12 mouse cellular contexts compared by ENCODE assay signal in the genomic region with DNA sequence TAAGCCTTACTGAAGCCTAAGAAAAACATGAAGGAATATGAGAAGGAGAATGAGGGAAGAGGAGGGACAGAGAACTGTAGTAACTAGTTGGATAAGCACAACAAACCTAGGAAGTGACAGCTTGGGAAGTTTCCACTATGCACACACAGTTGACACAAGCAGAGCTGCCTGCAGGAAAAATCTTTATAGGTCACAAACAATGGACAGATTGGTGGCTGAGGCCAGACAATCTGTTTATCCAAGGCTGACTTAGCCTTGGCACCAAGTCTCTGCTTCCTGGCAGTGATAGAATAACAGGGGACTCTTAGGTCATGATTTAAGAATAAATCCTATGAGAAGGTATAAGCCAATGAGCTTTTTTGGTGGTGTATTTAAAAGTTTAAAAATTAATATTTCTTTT. TPM values are rescaled to one million over a fixed set of nuclear protein-coding genes. Genes with fewer than 3 reads are reported as not detected.
DNase-seq lines count a peak whose midpoint lies in the region; ATAC-seq and TF ChIP-seq lines count a peak whose summit lies in the region.
"Had no signal": no experiment of that assay in that cellular context is flagged by ENCODE, and none has a peak within 500 bp of the region (broad histone marks: within the 10 kb centered on the region; RNA-seq: fewer than 3 reads in every experiment).

No protein-coding gene starts in this region.

- H3K9me3 ChIP-seq in lung, embryonic 14.5 days (ENCODE audit: low read depth, low read length), result no peaks in the 10 kb centered on the region
- H3K9me3 ChIP-seq: hindbrain, embryonic 15.5 days had no signal

- no peaks in the 10 kb centered on the region for H3K27me3 ChIP-seq in lung, embryonic 14.5 days (ENCODE audit: insufficient read depth, low read length)
- H3K27me3 ChIP-seq: hindbrain, embryonic 15.5 days had no signal

- no peaks in the 10 kb centered on the region for H3K4me1 ChIP-seq in lung, embryonic 14.5 days (ENCODE audit: insufficient read depth)
- H3K4me1 ChIP-seq: hindbrain, embryonic 15.5 days had no signal

- H3K9ac ChIP-seq in lung, embryonic 14.5 days, result no peak overlapping the region
- H3K9ac ChIP-seq: hindbrain, embryonic 15.5 days had no signal

- peak; percentile 98 for ATAC-seq in cerebellum, adult (ENCODE audit: insufficient number of reproducible peaks, low FRiP score, low TSS enrichment)
- peak; percentile 70; the same call in 1 of the 2 replicates for ATAC-seq in lung, embryonic 14.5 days (ENCODE audit: insufficient read depth)

- H3K27ac ChIP-seq in lung, embryonic 14.5 days (ENCODE audit: low read depth), result peak overlapping the region; percentile 7; the same call in 1 of the 2 replicates
- H3K27ac ChIP-seq: gastrocnemius, adult 2 months; hindbrain, embryonic 15.5 days had no signal

- no peaks in the 10 kb centered on the region for H3K36me3 ChIP-seq in lung, embryonic 14.5 days (ENCODE audit: insufficient read depth)

- no peak for DNase-seq in cerebellum, postnatal 4 days (ENCODE audit: low spot score in 2 of 2)
- DNase-seq in adrenal gland, postnatal 14 days, result peak; percentile 37
- peak; percentile 80 to 84 for DNase-seq in cerebellum, postnatal 14 days
- DNase-seq in lung, embryonic 14.5 days, result peak; percentile 61
- DNase-seq in frontal cortex, adult 2 months (ENCODE audit: extremely low spot score in 1 of 2, low spot score in 1 of 2), result no peak
- no peak for DNase-seq in thymus, adult 18-20 months
- DNase-seq in embryo, embryonic 9.5 days (ENCODE audit: extremely low spot score), result no peak
- DNase-seq: gastrocnemius, adult 2 months had no signal

- H3K4me2 ChIP-seq in lung, embryonic 14.5 days, result no peak overlapping the region
- H3K4me2 ChIP-seq: hindbrain, embryonic 15.5 days had no signal

- no peak for TF ChIP-seq CTCF in lung, embryonic 14.5 days (IDR thresholded peaks at IDR 0.05; ENCODE audit: low read depth)

- no peak overlapping the region for H3K4me3 ChIP-seq in lung, embryonic 14.5 days (ENCODE audit: low read depth, low read length)
- H3K4me3 ChIP-seq: gastrocnemius, adult 2 months; hindbrain, embryonic 15.5 days; myocyte had no signal

RNA-seq across cellular contexts. Expression of a gene that starts 20.6 kb away (rescaled TPM):
- 5.0 and 20.6 TPM in 2 replicates for total RNA-seq in adrenal gland, postnatal 14 days (2021)
- 14.8 and 14.9 TPM in 2 replicates for polyA plus RNA-seq in lung, embryonic 14.5 days (2014; fragmentation: Nextera tagmentation; extraction: Ambion mirVana)
- polyA plus RNA-seq in frontal cortex, adult 2 months (2012; rRNA removed), result 337 and 448 TPM in 2 replicates
- total RNA-seq: megakaryocyte, adult 5-6 weeks had no signal

Comparison
In these comparisons a context has a peak if more than half of its experiments do, and no peak if none do; other contexts are left out.
1. DNase-seq: peak in adrenal gland, postnatal 14 days (single experiment), cerebellum, postnatal 14 days (2 of 2) and lung, embryonic 14.5 days (single experiment); none in cerebellum, postnatal 4 days (0 of 2), frontal cortex, adult 2 months (0 of 2), thymus, adult 18-20 months (0 of 2) and embryo, embryonic 9.5 days (single experiment).
2. RNA of a gene that starts 20.6 kb away (polyA plus RNA-seq): 337 to 448 TPM in frontal cortex, adult 2 months; 14.8 to 14.9 TPM in lung, embryonic 14.5 days; every median in the first group is over 10 times any median in the second.